Mouse (Mus musculus) forebrain, embryonic 11.5 days (tissue): Measurements from ENCODE around the gene Gpr137c. TPM values are rescaled to one million over a fixed set of nuclear protein-coding genes. Genes with fewer than 3 reads are reported as not detected.

Source experiments
- ATAC-seq: fragments of 200-750 bp; cut with Nextera tagmentation; replicated peaks from 2 replicates; pipeline ENCODE4 v1.8.0; 2017; ENCODE audit warnings: moderate TSS enrichment; ENCODE audit not compliant: low FRiP score
- DNase-seq: peaks from one replicate; pipeline ENCODE4 v3.0.0-alpha.2; 2017; ENCODE audit warnings: low spot score
- H3K27ac ChIP-seq: fragments of 300-500 bp; sonication (generic); 2 replicates; pipeline ENCODE4 v1.5.1; 2014; ENCODE audit warnings: low read depth, low read length
- H3K27me3 ChIP-seq: fragments of 300-500 bp; sonication (generic); 2 replicates; pipeline ENCODE4 v1.6.1; 2014; ENCODE audit warnings: mild to moderate bottlenecking, low read length, mixed read lengths; ENCODE audit not compliant: control insufficient read depth, insufficient read depth
- H3K36me3 ChIP-seq: fragments of 300-500 bp; sonication (generic); 2 replicates; pipeline ENCODE4 v1.6.1; 2014; ENCODE audit warnings: mild to moderate bottlenecking, low read length, moderate library complexity, mixed read lengths; ENCODE audit not compliant: control insufficient read depth, insufficient read depth
- H3K4me1 ChIP-seq: fragments of 300-500 bp; sonication (generic); replicated peaks from 2 replicates; pipeline ENCODE4 v1.6.1; 2014; ENCODE audit warnings: low read length, mixed read lengths; ENCODE audit not compliant: control insufficient read depth, insufficient read depth
- H3K4me2 ChIP-seq: fragments of 300-500 bp; sonication (generic); 2 replicates; pipeline ENCODE4 v1.6.1; 2014; ENCODE audit warnings: low read depth, mild to moderate bottlenecking, low read length, moderate library complexity, mixed read lengths; ENCODE audit not compliant: severe bottlenecking
- H3K4me3 ChIP-seq: fragments of 300-500 bp; sonication (generic); 2 replicates; pipeline ENCODE4 v1.5.1; 2014; ENCODE audit warnings: low read depth, low read length
- H3K9ac ChIP-seq: fragments of 300-500 bp; sonication (generic); 2 replicates; pipeline ENCODE4 v1.6.1; 2014; ENCODE audit warnings: low read length
- H3K9me3 ChIP-seq: fragments of 300-500 bp; sonication (generic); 2 replicates; pipeline ENCODE4 v1.6.1; 2016; ENCODE audit warnings: low read length, mixed read lengths; ENCODE audit not compliant: control insufficient read depth
- WGBS: fragments of 180-500 bp; shearing (Covaris S2); extraction: QIAGEN DNeasy Blood & Tissue Kit; methylation state at CpG from one replicate; pipeline ENCODE4 v1.1.7; 2014; 5-methylcytosine and 5-hydroxymethylcytosine counted together
- polyA plus RNA-seq: library from polyadenylated mRNA; unstranded; fragments of >200 nt; fragmentation: Nextera tagmentation; extraction: Ambion mirVana; gene quantifications from 2 replicates; pipeline ENCODE4 v1.2.1, GENCODE M21; 2014

Gene Gpr137c
- polyA plus RNA-seq, 1 experiment from 2014 or later = 10.5 TPM

GRCm38 (mm10) chr14:45307630-45308328, 88.3 kb downstream of the Gpr137c start:
- H3K4me2 ChIP-seq = no peak overlapping the region
- H3K4me3 ChIP-seq = no peak overlapping the region
- no peaks in the 10 kb centered on the region for H3K27me3 ChIP-seq
- H3K4me1 ChIP-seq = no peaks in the 10 kb centered on the region
- H3K9me3 ChIP-seq = no peaks in the 10 kb centered on the region
- WGBS = 94% methylated on average over 8 of the region's 8 CpGs
- H3K9ac ChIP-seq = no peak overlapping the region
- no peak overlapping the region for H3K27ac ChIP-seq
- H3K36me3 ChIP-seq = no peaks in the 10 kb centered on the region
- ATAC-seq (no peak), DNase-seq (no peak)

- ATAC-seq (no peak), DNase-seq (no peak)
- H3K9me3 ChIP-seq = no peaks in the 10 kb centered on the region
- no peaks in the 10 kb centered on the region for H3K36me3 ChIP-seq
- no peak overlapping the region for H3K4me2 ChIP-seq
- H3K9ac ChIP-seq = no peak overlapping the region
- 95% methylated on average over 13 of the region's 13 CpGs for WGBS
- no peak overlapping the region for H3K4me3 ChIP-seq
- no peaks in the 10 kb centered on the region for H3K4me1 ChIP-seq
- no peak overlapping the region for H3K27ac ChIP-seq
- no peaks in the 10 kb centered on the region for H3K27me3 ChIP-seq
Observed at GRCm38 (mm10) chr14:45309646-45310045, 90.1 kb downstream of the Gpr137c start.

- H3K27ac ChIP-seq = no peak overlapping the region
- H3K4me2 ChIP-seq = no peak overlapping the region
- DNase-seq (no peak), ATAC-seq (no peak)
- no peaks in the 10 kb centered on the region for H3K36me3 ChIP-seq
- WGBS = 93% methylated on average over 14 of the region's 14 CpGs
- H3K9ac ChIP-seq = no peak overlapping the region
- no peaks in the 10 kb centered on the region for H3K27me3 ChIP-seq
- no peaks in the 10 kb centered on the region for H3K9me3 ChIP-seq
- no peak overlapping the region for H3K4me3 ChIP-seq
- no peaks in the 10 kb centered on the region for H3K4me1 ChIP-seq
Observed at GRCm38 (mm10) chr14:45310101-45310500, 90.6 kb downstream of the Gpr137c start.

- 81% methylated on average over 5 of the region's 5 CpGs for WGBS
- H3K27me3 ChIP-seq = no peaks in the 10 kb centered on the region
- H3K27ac ChIP-seq = no peak overlapping the region
- peak overlapping the region; percentile 88 for H3K4me2 ChIP-seq
- peaks cover 3% of the 10 kb centered on the region; the same call in 1 of the 2 replicates for H3K4me1 ChIP-seq
- ATAC-seq (no peak), DNase-seq (no peak)
- no peaks in the 10 kb centered on the region for H3K9me3 ChIP-seq
- H3K4me3 ChIP-seq = peak overlapping the region; percentile 84
- no peak overlapping the region for H3K9ac ChIP-seq
- H3K36me3 ChIP-seq = no peaks in the 10 kb centered on the region
Observed at GRCm38 (mm10) chr14:45316927-45317326, 97.4 kb downstream of the Gpr137c start.

GRCm38 (mm10) chr14:45317921-45318411, 98.4 kb downstream of the Gpr137c start:
- H3K9ac ChIP-seq = peak overlapping the region; percentile 92
- H3K4me1 ChIP-seq = peaks cover 3% of the 10 kb centered on the region; the same call in 1 of the 2 replicates
- ATAC-seq (no peak; the same call in 1 of the 2 replicates), DNase-seq (no peak)
- H3K4me3 ChIP-seq = peak overlapping the region; percentile 84
- H3K9me3 ChIP-seq = no peaks in the 10 kb centered on the region
- H3K36me3 ChIP-seq = no peaks in the 10 kb centered on the region
- no peaks in the 10 kb centered on the region for H3K27me3 ChIP-seq
- H3K27ac ChIP-seq = peak overlapping the region; percentile 79
- peak overlapping the region; percentile 88 for H3K4me2 ChIP-seq
- under 1% methylated on average over 38 of the region's 38 CpGs for WGBS

- H3K9me3 ChIP-seq = no peaks in the 10 kb centered on the region
- peak within 1 kb of the TSS; percentile 84 for H3K4me3 ChIP-seq
- peak; percentile 89 for DNase-seq
- peaks cover 3% of the 10 kb centered on the region; the same call in 1 of the 2 replicates for H3K4me1 ChIP-seq
- H3K27me3 ChIP-seq = no peaks in the 10 kb centered on the region
- WGBS = 2% methylated on average over 71 of the region's 74 CpGs
- H3K27ac ChIP-seq = peak within 1 kb of the TSS; percentile 79
- peak within 1 kb of the TSS; percentile 92 for H3K9ac ChIP-seq
- H3K4me2 ChIP-seq = peak within 1 kb of the TSS; percentile 88
- no peaks in the 10 kb centered on the region for H3K36me3 ChIP-seq
- peak; percentile 96 for ATAC-seq
Observed at GRCm38 (mm10) chr14:45318426-45319236, 99.1 kb downstream of the Gpr137c start, which contains the start of gene Ero1l. Gene Ero1l (minus strand): TSS chr14:45318771.

- no peak overlapping the region for H3K27ac ChIP-seq
- no peak overlapping the region for H3K4me2 ChIP-seq
- DNase-seq (no peak), ATAC-seq (no peak)
- H3K27me3 ChIP-seq = no peaks in the 10 kb centered on the region
- no peaks in the 10 kb centered on the region for H3K9me3 ChIP-seq
- no peak overlapping the region for H3K4me3 ChIP-seq
- H3K9ac ChIP-seq = no peak overlapping the region
- peaks cover 3% of the 10 kb centered on the region; the same call in 1 of the 2 replicates for H3K4me1 ChIP-seq
- WGBS = 74% methylated on average over 3 of the region's 3 CpGs
- no peaks in the 10 kb centered on the region for H3K36me3 ChIP-seq
Observed at GRCm38 (mm10) chr14:45319237-45319610, 99.7 kb downstream of the Gpr137c start.

GRCm38 (mm10) chr14:45320111-45320510, 100.6 kb downstream of the Gpr137c start:
- H3K36me3 ChIP-seq = no peaks in the 10 kb centered on the region
- H3K27ac ChIP-seq = no peak overlapping the region
- peaks cover 3% of the 10 kb centered on the region; the same call in 1 of the 2 replicates for H3K4me1 ChIP-seq
- no peak for DNase-seq
- no peak for ATAC-seq
- no peak overlapping the region for H3K9ac ChIP-seq
- no peaks in the 10 kb centered on the region for H3K9me3 ChIP-seq
- no peaks in the 10 kb centered on the region for H3K27me3 ChIP-seq
- no peak overlapping the region for H3K4me2 ChIP-seq
- WGBS = 89% methylated on average over 4 of the region's 4 CpGs
- H3K4me3 ChIP-seq = no peak overlapping the region
